Mouse (Mus musculus): Measurements from ENCODE around the gene Rp9. TPM values are rescaled to one million over a fixed set of nuclear protein-coding genes. Genes with fewer than 3 reads are reported as not detected.

Rp9 gene
- polyA plus RNA-seq, 1 experiment = 124 TPM

DNA sequence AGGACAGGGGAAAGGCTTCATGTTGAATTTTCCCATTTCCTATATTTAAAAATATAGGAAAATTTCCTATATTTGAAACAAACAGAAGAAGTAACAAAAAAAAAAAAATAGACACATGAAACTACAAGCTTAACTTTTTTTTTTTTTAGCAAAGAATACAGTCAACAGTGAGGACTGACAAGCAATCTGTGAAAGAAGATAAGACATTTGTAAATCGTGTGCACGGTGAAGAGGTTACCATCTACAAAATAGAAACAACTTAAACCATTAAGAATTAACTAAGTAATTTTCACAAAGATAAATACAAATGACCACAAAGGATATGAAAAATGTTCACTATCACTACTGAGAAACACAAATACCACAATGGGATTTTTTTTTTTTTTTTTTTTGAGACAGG lies 103.3 kb downstream of the Rp9 start:
- peaks cover 77% of the 10 kb centered on the region for H3K36me3 ChIP-seq (ENCODE audit: control insufficient read depth, insufficient read depth, low read length)
- no peak overlapping the region for H3K4me3 ChIP-seq (ENCODE audit: control insufficient read depth, insufficient read depth, low read length)
- no peaks in the 10 kb centered on the region; the same call in 1 of the 2 replicates for H3K4me1 ChIP-seq (replicated peaks; ENCODE audit: control insufficient read depth, insufficient read depth, low read length)
- no peak for DNase-seq
- no peak overlapping the region for H3K27ac ChIP-seq (ENCODE audit: control insufficient read depth, insufficient read depth, low read length)
- WGBS = 95% methylated on average over 2 of the region's 2 CpGs
- H3K27me3 ChIP-seq (ENCODE audit: control insufficient read depth, insufficient read depth, low read length) = no peaks in the 10 kb centered on the region
- TF ChIP-seq POLR2A (IDR thresholded peaks at IDR 0.05; ENCODE audit: control insufficient read depth, extremely low read depth, insufficient read depth, low read length, poor library complexity) (no peak), CTCF (IDR thresholded peaks at IDR 0.05; ENCODE audit: borderline replicate concordance, control insufficient read depth, extremely low read depth, insufficient read depth, low read length, poor library complexity) (no peak)

Other genes with a start within 250 kb of the Rp9 start
- gene Zfp809, start 244.0 kb downstream of the Rp9 start, polyA plus RNA-seq (2012; rRNA removed) = 20.8 and 23.0 TPM in 2 replicates
- gene Zfp599, start 209.8 kb downstream of the Rp9 start, polyA plus RNA-seq (2012; rRNA removed) = 0.62 and 0.88 TPM in 2 replicates
- 10.9 and 11.5 TPM in 2 replicates for gene Zfp810, start 162.1 kb downstream of the Rp9 start, polyA plus RNA-seq (2012; rRNA removed)
- gene Anln, start 80.6 kb downstream of the Rp9 start, polyA plus RNA-seq (2012; rRNA removed) = 11.1 and 11.2 TPM in 2 replicates
- 1.9 and 2.1 TPM in 2 replicates for gene 9530077C05Rik, start 58.2 kb downstream of the Rp9 start, polyA plus RNA-seq (2012; rRNA removed)
- not detected in 2 replicates for gene Gm17545, start 15.5 kb downstream of the Rp9 start, polyA plus RNA-seq (2012; rRNA removed)
- 19.1 and 21.4 TPM in 2 replicates for gene Bbs9, start 6.0 kb upstream of the Rp9 start, polyA plus RNA-seq (2012; rRNA removed)

All from thymus, adult 2 months (tissue).